Mouse (Mus musculus): Measurements from ENCODE around the gene Marveld2. TPM values are rescaled to one million over a fixed set of nuclear protein-coding genes. Genes with fewer than 3 reads are reported as not detected.

The Marveld2 gene
- polyA plus RNA-seq, 1 experiment = 11.4 TPM

- 22% methylated on average over 3 of the region's 3 CpGs for WGBS
- TF ChIP-seq CTCF (IDR thresholded peaks at IDR 0.05; ENCODE audit: insufficient read depth, low read length) (no peak), POLR2A (IDR thresholded peaks at IDR 0.05; ENCODE audit: borderline replicate concordance, extremely low read depth, low read depth, low read length) (no peak)
- Histone ChIP-seq H3K4me1 (ENCODE audit: control insufficient read depth, insufficient read depth, low read length) (peaks cover 10% of the 10 kb centered on the region), H3K4me3 (replicated peaks; ENCODE audit: extremely low read depth, low read depth, low read length) (no peak overlapping the region)
- DNase-seq = no peak
Observed at GRCm38 (mm10) chr13:100581701-100582100, 35.1 kb downstream of the Marveld2 start.

GRCm38 (mm10) chr13:100579951-100580350, 36.8 kb downstream of the Marveld2 start:
- Histone ChIP-seq H3K4me3 (replicated peaks; ENCODE audit: extremely low read depth, low read depth, low read length) (no peak overlapping the region), H3K4me1 (ENCODE audit: control insufficient read depth, insufficient read depth, low read length) (peaks cover 10% of the 10 kb centered on the region)
- TF ChIP-seq POLR2A (IDR thresholded peaks at IDR 0.05; ENCODE audit: borderline replicate concordance, extremely low read depth, low read depth, low read length) (no peak), CTCF (IDR thresholded peaks at IDR 0.05; ENCODE audit: insufficient read depth, low read length) (0 out of 2 replicates have a peak, but pooled peaks have one; percentile 33)
- no peak for DNase-seq

- H3K4me3 ChIP-seq (replicated peaks; ENCODE audit: extremely low read depth, low read depth, low read length) = no peak overlapping the region
- no peak for DNase-seq
- no peak for TF ChIP-seq POLR2A (IDR thresholded peaks at IDR 0.05; ENCODE audit: borderline replicate concordance, extremely low read depth, low read depth, low read length)
- no peak for TF ChIP-seq CTCF (IDR thresholded peaks at IDR 0.05; ENCODE audit: insufficient read depth, low read length)
- 25% methylated on average over 3 of the region's 3 CpGs for WGBS
- peaks cover 10% of the 10 kb centered on the region for H3K4me1 ChIP-seq (ENCODE audit: control insufficient read depth, insufficient read depth, low read length)
Observed at GRCm38 (mm10) chr13:100579220-100579619, 37.6 kb downstream of the Marveld2 start.

- DNase-seq = no peak
- TF ChIP-seq CTCF (IDR thresholded peaks at IDR 0.05; ENCODE audit: insufficient read depth, low read length) (no peak), POLR2A (IDR thresholded peaks at IDR 0.05; ENCODE audit: borderline replicate concordance, extremely low read depth, low read depth, low read length) (no peak)
- Histone ChIP-seq H3K4me3 (replicated peaks; ENCODE audit: extremely low read depth, low read depth, low read length) (no peak overlapping the region), H3K4me1 (ENCODE audit: control insufficient read depth, insufficient read depth, low read length) (peaks cover 3% of the 10 kb centered on the region)
- WGBS = 22% methylated on average over 2 of the region's 2 CpGs
Observed at GRCm38 (mm10) chr13:100575950-100576349, 40.8 kb downstream of the Marveld2 start.

- no peak for DNase-seq
- TF ChIP-seq POLR2A (IDR thresholded peaks at IDR 0.05; ENCODE audit: borderline replicate concordance, extremely low read depth, low read depth, low read length) (no peak), CTCF (IDR thresholded peaks at IDR 0.05; ENCODE audit: insufficient read depth, low read length) (no peak)
- H3K4me3 ChIP-seq (replicated peaks; ENCODE audit: extremely low read depth, low read depth, low read length) = no peak overlapping the region
- 53% methylated on average over 2 of the region's 2 CpGs for WGBS
- peaks cover 8% of the 10 kb centered on the region for H3K4me1 ChIP-seq (ENCODE audit: control insufficient read depth, insufficient read depth, low read length)
Observed at GRCm38 (mm10) chr13:100570713-100571112, 46.1 kb downstream of the Marveld2 start.

- TF ChIP-seq CTCF (IDR thresholded peaks at IDR 0.05; ENCODE audit: insufficient read depth, low read length) (no peak), POLR2A (IDR thresholded peaks at IDR 0.05; ENCODE audit: borderline replicate concordance, extremely low read depth, low read depth, low read length) (no peak)
- WGBS = 100% methylated on average over 1 of the region's 1 CpGs
- DNase-seq = no peak
- Histone ChIP-seq H3K4me1 (ENCODE audit: control insufficient read depth, insufficient read depth, low read length) (peaks cover 8% of the 10 kb centered on the region), H3K4me3 (replicated peaks; ENCODE audit: extremely low read depth, low read depth, low read length) (no peak overlapping the region)
Observed at GRCm38 (mm10) chr13:100568359-100568758, 48.4 kb downstream of the Marveld2 start.

GRCm38 (mm10) chr13:100559449-100559848, 57.3 kb downstream of the Marveld2 start:
- no peak for DNase-seq
- WGBS = 67% methylated on average over 9 of the region's 9 CpGs
- Histone ChIP-seq H3K4me1 (ENCODE audit: control insufficient read depth, insufficient read depth, low read length) (peaks cover 6% of the 10 kb centered on the region; the same call in 1 of the 2 replicates), H3K4me3 (replicated peaks; ENCODE audit: extremely low read depth, low read depth, low read length) (no peak overlapping the region)
- TF ChIP-seq CTCF (IDR thresholded peaks at IDR 0.05; ENCODE audit: insufficient read depth, low read length) (no peak), POLR2A (IDR thresholded peaks at IDR 0.05; ENCODE audit: borderline replicate concordance, extremely low read depth, low read depth, low read length) (no peak)

GRCm38 (mm10) chr13:100557011-100557410, 59.8 kb downstream of the Marveld2 start:
- TF ChIP-seq CTCF (IDR thresholded peaks at IDR 0.05; ENCODE audit: insufficient read depth, low read length) = no peak
- no peak for TF ChIP-seq POLR2A (IDR thresholded peaks at IDR 0.05; ENCODE audit: borderline replicate concordance, extremely low read depth, low read depth, low read length)
- DNase-seq = no peak
- Histone ChIP-seq H3K4me1 (ENCODE audit: control insufficient read depth, insufficient read depth, low read length) (peaks cover 6% of the 10 kb centered on the region; the same call in 1 of the 2 replicates), H3K4me3 (replicated peaks; ENCODE audit: extremely low read depth, low read depth, low read length) (no peak overlapping the region)
- WGBS = 62% methylated on average over 4 of the region's 4 CpGs

DNA sequence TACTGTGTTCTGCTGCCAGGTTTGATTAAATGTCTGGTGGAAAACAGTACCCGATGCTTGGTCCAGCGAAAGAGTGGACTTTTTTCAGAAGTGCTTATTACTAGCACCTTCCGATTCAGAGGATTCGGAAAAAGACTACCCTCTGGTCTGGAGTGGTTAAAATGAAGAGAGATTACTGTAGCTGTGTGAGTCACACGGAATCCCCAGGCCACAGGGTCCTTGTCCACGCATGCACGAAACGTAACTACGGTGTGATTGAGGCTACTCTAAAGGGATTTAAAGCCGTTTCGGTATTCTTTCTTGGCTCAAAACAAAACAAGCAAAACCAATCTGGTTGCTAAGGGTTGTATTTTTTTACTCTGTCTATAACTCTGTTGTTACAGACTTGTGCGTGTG, 63.7 kb downstream of the Marveld2 start:
- 4% methylated on average over 12 of the region's 12 CpGs for WGBS
- peaks cover 2% of the 10 kb centered on the region; the same call in 1 of the 2 replicates for H3K4me1 ChIP-seq (ENCODE audit: control insufficient read depth, insufficient read depth, low read length)
- TF ChIP-seq CTCF (IDR thresholded peaks at IDR 0.05; ENCODE audit: insufficient read depth, low read length) = no peak
- no peak for TF ChIP-seq POLR2A (IDR thresholded peaks at IDR 0.05; ENCODE audit: borderline replicate concordance, extremely low read depth, low read depth, low read length)
- DNase-seq = no peak
- H3K4me3 ChIP-seq (replicated peaks; ENCODE audit: extremely low read depth, low read depth, low read length) = peak overlapping the region; percentile 65

DNA sequence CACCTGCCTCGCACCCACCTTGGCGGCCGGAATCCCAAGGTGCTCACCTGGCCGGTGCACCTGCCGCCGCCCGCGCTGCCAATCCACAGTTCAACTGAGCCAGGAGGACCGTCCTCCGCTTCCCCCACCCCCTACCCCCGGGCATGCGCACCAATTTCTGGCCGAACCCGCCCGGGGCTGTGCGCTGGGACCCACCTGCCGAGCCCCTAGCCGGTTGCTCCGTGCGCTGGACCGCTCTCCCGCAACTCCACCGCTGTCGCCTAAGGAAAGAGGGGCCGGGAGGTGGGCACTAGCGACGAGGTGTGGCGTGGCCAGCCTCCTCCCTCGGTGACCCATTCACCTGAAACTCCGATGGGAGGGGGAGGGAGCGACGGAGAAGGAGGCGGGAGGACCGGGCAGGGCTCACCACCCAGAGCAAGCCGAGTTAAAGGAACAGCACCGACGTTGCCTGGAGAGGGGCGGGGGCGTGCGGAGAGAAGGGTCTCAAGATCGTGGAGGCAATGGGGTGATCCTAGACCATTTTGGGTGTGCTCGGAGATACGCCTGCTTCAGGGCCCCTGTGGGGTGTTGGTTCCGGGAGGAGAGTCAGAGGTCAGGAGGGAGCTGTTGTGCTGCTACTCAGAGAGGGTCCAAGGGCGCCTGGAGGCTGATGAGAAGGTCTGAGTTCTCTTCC, 64.3 kb downstream of the Marveld2 start, which contains the start of gene Ocln:
Gene Ocln, minus strand, starts transcription at position 350 of the 673 bp plus-strand sequence.
- WGBS = under 1% methylated on average over 45 of the region's 45 CpGs
- peak; percentile 85 for DNase-seq
- Histone ChIP-seq H3K4me3 (replicated peaks; ENCODE audit: extremely low read depth, low read depth, low read length) (peak within 1 kb of the TSS; percentile 65), H3K4me1 (ENCODE audit: control insufficient read depth, insufficient read depth, low read length) (peaks cover 2% of the 10 kb centered on the region; the same call in 1 of the 2 replicates)
- TF ChIP-seq POLR2A (IDR thresholded peaks at IDR 0.05; ENCODE audit: borderline replicate concordance, extremely low read depth, low read depth, low read length) = 0 out of 2 replicates have a peak, but pooled peaks have one; percentile 14
- no peak for TF ChIP-seq CTCF (IDR thresholded peaks at IDR 0.05; ENCODE audit: insufficient read depth, low read length)
